Mouse (Mus musculus): ENCODE data around the gene Gm10065.
"Not testable (repeated sequence)": the region's sequence is repeated elsewhere in the genome, so short reads cannot be mapped to it uniquely, and the experiment has no call there.

Gene Gm10065

GRCm38 (mm10) chr13:21478759-21479670, at the start of gene Gm10065, which contains the start of gene Zkscan4:
Gm10065 (minus strand) TSS chr13:21479441.
Zkscan4 (plus strand) TSS chr13:21478907.
- peak; percentile 5 for DNase-seq (ENCODE audit: low read depth, low spot score)

DNA sequence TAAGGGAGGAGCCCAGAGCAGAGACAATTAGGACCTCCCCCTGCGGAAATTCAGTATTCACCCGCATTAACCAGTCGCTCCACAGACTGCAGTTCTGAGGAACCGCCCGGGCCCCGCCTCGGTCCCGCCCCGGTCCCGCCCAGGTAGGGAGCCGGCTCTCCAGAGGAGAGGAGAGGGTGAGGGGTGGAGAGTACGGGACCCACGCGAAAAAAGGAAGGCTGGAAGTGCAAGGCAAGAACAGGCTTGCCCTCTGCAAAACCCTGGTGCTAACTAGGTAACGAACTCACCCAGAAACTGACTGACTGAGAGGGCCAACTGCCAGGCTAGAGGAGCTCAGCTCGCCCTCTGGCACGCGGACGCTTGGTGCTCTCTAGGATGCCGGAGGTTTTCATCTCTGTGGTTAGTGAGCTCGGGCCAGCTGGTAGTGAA, 27.0 kb upstream of the Gm10065 start:
- DNase-seq (ENCODE audit: low read depth, low spot score): peak; percentile 92

- DNase-seq (ENCODE audit: low read depth, low spot score): no peak
Measured at GRCm38 (mm10) chr13:21502296-21502695, 23.1 kb upstream of the Gm10065 start.

DNA sequence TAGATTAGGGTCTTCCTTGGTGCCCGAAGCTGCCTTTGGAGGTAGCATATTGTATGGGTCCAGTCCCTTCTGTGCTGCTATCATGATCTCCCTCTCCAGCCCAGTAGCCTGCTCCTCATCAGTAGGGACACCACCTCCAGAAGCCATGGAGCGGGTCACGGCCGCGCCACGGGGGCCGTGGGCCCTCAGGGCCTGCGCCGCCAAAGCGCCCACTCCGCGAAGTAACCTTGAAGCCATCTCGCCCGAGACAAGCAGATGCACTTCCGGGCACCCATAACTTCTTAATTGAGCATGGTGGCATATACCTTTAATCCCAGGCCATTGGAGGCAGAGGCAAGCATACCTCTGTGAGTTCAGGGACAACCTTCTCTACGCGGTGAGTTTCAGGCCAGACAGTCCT, 21.9 kb upstream of the Gm10065 start, which contains the start of gene Gm11273:
Gene Gm11273, minus strand, starts transcription at position 237 of the 400 bp plus-strand sequence.
- not testable (repeated sequence) for DNase-seq (ENCODE audit: low read depth, low spot score)

DNA sequence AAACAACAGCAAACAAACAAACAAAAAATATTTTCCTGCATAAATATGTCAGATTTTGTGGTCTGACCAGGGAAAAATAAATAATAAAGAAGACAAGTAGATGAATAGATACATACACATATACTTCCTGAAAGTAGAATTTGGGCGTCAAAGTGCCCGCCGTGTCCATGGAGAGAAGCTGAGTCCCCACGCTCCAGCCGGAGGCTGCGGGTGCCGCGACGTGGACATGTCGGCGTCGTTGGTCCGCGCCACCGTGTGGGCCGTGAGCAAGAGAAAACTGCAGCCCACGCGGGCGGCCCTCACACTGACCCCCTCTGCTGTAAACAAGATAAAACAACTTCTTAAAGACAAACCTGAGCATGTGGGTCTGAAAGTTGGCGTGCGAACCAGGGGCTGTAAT, 15.8 kb upstream of the Gm10065 start, which contains the start of gene AK157302:
Gene AK157302, plus strand, starts transcription at position 144 of the 400 bp plus-strand sequence.
- no peak for DNase-seq (ENCODE audit: low read depth, low spot score)

GRCm38 (mm10) chr13:21492847-21493246, 13.6 kb upstream of the Gm10065 start:
- DNase-seq (ENCODE audit: low read depth, low spot score): no peak

GRCm38 (mm10) chr13:21486881-21487280, 7.6 kb upstream of the Gm10065 start:
- no peak for DNase-seq (ENCODE audit: low read depth, low spot score)

- no peak for DNase-seq (ENCODE audit: low read depth, low spot score)
Measured at GRCm38 (mm10) chr13:21472427-21472826, 6.8 kb downstream of the Gm10065 start.

DNA sequence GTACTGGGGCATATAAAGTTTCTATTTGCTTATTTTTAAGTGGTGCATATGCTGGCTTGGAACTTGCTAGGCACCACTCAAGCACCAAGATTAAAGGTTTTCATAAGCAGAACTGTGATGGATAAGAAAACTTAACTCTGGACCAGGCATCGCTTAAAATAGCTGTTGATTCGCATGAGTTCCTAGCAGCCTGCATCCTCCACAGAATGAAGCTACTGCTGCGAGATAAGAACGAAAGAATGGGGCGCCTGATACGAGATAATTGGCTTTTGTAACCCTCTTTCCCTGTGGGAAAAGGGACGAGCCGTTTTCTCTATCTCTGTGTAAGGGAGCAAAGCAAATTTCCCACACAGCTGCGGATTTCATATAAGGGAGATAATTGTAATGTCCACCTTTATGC, 10.1 kb downstream of the Gm10065 start:
- DNase-seq (ENCODE audit: low read depth, low spot score): no peak

DNA sequence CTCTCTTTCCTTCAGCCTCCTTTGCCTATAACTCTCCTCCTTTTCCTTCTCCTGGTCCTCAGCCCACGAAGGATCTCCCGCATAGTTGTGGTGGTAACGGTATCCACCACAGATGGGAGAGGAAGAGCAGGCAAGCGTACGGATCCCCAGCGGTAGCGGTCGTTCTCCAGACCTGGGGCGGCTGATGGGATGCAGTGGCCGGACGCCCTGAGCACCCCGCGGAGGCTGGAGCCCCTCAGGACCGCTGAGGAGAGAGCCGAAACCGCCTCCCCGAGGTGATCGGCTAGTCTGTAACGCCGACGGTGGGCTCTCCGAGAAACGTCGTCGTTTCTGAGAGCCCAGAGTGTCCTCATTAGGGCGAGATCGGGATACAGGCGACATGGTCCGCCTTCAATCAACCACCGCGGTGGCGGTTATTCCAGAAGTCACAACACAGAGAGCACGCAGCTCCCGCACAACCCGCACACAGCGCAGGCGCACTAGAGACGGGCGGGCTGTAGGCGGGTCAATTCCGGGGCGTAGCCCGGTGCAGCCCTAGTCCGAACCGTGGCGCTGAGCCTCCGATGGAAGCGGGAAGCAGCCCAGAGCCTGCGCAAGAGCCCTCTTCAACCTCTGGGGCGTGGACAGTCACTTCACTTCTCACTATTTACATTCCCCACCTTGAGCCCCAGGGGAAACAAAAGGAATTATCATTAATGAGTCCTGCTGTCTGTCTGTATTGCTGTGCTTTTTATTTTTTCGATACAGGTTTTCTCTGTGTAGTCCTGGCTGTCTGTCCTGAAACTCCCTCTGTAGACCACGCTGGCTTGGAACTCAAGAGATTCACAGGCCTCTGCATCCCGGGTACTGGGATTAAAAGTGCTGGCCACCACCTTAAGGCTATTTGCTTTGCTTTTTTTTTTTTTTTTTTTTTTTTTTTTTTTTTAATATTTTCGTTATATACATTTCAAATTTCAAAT, 10.9 kb downstream of the Gm10065 start, which contains the start of gene Nkapl:
Gene Nkapl, minus strand, starts transcription at position 449 of the 959 bp plus-strand sequence.
- peak; percentile 80 for DNase-seq (ENCODE audit: low read depth, low spot score)

GRCm38 (mm10) chr13:21467336-21467735, 11.9 kb downstream of the Gm10065 start:
- DNase-seq (ENCODE audit: low read depth, low spot score): no peak

DNA sequence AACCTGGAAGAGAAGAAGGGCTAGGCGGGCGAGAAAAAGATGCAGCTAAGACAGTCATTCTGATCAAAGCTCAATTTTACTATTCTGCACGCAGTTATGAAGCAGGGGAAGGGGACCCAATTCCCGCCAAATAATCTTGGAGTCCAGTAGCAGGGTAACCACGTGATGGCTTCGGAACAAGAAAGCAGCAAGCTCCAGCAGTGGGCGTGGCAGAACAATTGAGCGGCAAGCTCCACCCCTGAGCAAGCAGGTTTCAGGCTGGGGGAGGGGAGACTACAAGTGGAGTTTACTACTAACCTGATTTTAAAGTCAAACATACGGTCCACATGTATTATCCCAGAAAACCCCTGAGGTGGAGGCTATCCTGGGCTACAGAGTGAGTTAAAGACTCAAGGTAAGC, 16.7 kb downstream of the Gm10065 start:
- not testable (repeated sequence) for DNase-seq (ENCODE audit: low read depth, low spot score)

- no peak for DNase-seq (ENCODE audit: low read depth, low spot score)
Measured at GRCm38 (mm10) chr13:21456347-21456746, 22.9 kb downstream of the Gm10065 start.

DNA sequence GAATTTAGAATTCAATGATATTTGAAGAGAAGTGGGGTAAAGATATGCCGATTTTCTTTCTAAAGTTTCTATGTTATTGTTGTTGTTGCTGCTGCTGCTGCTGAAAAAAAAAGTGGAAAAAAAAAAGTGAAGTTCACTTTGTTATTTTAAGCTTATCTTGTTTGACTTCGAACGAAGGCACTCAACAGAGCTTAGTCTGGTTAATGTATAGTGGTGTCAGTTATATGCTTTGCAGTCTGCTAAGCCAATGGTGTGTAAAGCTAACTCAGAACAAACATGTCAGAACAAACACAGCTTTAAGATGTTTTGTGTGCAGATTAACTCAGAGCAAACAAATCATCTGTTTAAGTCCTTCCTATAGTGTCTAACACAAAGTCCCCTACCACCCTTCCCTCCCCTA, 25.1 kb downstream of the Gm10065 start:
- no peak for DNase-seq (ENCODE audit: low read depth, low spot score)

DNA sequence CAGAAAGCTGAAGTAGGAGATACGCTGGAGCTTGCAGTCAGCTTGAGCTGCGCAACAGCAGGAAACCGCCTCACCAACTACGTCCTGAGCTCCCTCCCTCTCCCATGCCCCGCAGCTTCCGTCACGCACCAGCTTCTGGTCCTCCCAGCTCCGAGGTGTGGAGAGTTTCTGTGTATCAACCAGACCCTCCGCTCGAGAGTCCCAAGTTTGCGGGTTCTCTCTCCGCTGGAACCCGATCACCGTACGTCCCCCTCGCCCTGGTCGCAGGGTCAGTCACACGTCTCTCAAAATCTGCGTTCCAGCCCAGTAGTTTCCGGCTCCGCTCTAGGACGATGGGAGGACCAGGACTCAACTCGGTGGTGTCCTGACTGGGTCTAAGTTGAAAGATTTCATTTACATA, 25.8 kb downstream of the Gm10065 start, which contains the start of gene Zscan26:
Gene Zscan26, minus strand, starts transcription at position 282 of the 400 bp plus-strand sequence.
- DNase-seq (ENCODE audit: low read depth, low spot score): peak; percentile 82

DNA sequence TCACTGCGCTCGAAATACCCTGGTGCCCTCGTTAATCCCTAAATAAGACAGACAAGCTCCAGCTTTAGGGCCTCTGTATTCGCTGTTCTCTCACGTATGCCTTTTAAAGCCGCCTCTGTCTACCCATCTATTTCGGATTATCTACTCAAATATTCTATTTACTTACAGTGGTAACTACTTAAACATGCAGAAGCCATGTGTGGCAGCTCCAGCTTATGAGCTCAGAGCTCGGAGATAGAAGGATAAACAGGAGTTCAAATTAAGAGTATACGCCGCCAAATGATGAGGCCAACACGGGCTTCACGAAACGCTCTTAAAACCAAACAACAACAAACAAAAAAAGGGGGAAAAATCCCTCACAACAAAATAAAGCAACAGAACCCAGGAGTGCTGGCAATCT, 26.2 kb downstream of the Gm10065 start:
- no peak for DNase-seq (ENCODE audit: low read depth, low spot score)

DNA sequence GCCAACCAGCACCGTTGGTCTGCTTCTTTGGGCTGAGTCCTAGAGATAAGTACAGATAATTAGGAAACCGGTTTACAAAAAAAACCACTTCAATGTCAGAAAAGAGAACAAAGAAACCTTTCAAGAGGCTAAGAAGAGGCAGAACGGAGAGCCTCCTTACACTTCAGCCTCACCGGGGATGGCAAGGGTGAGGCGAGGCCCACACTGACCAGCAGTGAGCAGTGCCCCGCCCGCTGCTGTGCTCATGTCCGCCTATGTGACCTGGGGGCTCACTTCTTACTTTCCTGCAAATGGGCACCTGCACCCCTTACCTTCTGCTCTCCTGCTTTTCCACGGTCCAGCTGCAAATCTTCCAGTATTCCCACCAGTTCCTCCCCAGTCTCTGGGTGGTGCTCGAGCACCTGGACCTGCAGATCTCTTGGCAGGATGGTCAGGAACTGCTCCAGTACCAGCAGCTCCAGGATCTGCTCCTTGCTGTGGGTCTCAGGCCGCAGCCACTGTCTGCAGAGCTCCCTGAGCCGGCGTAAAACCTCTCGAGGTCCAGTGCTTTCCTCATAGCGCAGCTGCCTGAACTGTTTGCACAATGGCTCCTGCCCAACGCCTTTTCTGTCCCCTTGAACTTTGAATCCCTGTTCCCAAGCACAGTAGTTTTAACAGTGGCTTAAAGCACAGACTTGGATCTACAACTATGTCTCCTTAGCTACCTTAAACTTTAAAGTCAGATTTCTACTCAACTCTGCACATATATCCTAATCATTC, 31.2 kb downstream of the Gm10065 start:
- no peak for DNase-seq (ENCODE audit: low read depth, low spot score)

GRCm38 (mm10) chr13:21446796-21447195, 32.4 kb downstream of the Gm10065 start:
- DNase-seq (ENCODE audit: low read depth, low spot score): no peak

DNA sequence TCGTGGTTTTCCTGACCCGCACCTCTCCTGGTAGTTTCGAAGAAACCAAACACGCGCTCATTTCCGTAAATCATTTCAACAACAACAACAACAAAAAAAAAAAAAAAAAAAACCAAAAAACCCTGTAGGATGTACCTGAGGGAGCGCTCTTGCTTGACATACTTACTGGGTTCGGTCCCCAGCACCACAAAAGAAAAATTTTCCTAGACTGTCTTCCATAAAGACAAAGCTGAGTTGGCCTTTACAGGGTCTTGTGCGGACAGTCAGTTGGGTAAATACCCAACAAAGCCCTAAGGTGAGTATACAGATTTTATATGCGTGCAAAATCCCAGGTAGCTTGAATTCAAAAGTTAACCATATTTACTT, 38.1 kb downstream of the Gm10065 start:
- no peak for DNase-seq (ENCODE audit: low read depth, low spot score)

DNA sequence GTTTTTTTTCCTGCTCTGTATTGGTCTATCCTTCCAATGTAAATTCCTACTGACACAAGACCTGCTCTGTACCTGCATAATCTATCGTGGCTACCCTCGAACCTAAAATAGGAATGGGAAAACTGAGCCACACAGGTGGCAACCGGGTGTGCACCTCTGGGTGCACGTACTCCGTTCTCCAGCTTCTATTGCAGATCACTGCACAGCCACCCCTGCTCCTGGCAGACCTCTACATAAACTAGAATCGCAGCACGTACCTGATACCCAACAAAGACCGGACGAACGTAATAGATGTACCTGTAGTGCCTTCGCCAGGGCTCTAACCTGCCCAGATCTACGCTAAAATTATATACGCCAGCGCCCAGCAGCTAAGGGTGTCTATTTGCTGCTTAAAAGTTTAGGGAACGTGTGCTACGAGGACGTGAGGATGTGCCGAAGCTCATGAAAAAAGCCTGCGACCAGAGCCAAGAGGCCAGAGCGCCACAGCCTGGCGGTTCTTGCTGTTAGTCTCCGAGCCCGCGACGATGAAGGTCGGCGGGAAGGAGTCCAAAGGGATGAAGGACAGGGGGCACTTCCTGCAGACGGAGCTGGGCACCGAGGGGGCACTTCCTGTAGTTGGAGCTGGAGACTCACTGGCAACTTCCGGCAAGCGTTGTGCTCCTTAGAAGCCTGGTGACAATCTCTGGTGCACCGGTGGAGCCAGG, 38.6 kb downstream of the Gm10065 start, which contains the start of gene Pgbd1:
Gene Pgbd1, minus strand, starts transcription at position 556 of the 704 bp plus-strand sequence.
- peak; percentile 63 for DNase-seq (ENCODE audit: low read depth, low spot score)

All from CD4-positive helper T cell, adult 2 months (primary cell).